Mouse (Mus musculus) CD8-positive naive resting alpha-beta T cell, adult 2 months (primary cell): ENCODE results near the gene Gsdma2.

Experiments
- DNase-seq, 2 experiments: peaks; one replicate each; pipeline ENCODE4 v3.0.0; 2022; ENCODE audit warnings: low read depth in 2 of 2, low spot score in 2 of 2

Gene Gsdma2

DNA sequence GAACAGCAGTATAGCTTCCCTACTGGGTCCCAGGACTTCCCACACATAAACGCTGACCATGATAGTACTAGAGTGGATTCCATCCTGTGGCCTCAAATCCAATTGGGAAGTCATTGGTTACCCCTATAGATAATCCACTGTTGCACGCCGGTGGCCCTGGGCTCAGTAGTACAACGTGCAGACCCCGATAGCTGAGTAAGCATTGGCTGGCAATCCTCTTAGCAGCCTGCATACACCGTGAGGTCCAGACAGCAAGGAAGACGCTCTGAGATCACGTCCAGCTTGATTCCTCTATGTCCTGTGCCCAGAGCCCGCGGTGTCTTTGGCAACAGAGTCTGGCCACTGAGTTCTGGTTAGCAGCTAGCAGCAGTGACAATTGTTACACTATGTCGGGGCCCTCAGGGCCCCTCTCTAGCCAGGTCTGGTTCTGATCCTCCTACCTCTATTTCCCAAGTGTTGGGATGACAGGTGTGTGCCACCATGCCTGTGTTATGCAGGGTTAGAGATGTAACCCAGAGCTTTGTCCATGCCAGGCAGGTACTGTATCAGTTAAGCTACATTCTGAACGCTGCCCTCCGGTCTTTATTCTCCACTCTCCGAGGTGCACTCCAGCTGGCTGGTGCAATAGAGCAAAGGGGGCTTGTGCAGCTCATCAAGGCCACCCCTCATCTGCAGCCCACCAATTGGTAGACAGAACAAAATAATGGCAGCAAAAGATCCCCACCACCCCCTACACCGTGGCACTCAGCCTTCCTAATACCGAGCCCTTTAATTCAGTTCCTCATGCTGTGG, 52.5 kb downstream of the Gsdma2 start:
- DNase-seq: no peak

DNA sequence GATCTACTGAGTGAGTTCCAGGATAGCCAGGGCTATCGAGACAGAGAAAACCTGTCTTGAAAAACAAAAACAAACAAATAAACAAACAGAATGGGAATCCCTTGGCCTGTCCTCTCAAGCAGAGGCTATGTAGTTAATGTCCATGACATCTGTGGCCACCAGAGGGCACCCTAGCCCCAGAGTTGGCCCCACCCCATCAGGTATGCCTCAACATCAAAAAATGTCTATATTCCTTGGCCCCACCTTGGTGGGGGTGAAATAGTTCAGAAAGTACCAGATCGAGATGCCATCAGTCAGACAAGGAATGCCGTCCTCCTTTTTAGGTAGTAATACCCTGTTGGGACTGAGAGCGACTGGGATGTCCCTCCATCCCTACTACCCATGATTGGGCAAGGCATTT, 53.4 kb downstream of the Gsdma2 start:
- DNase-seq: peak; percentile 72 to 77

GRCm38 (mm10) chr11:98701213-98701670, 54.7 kb downstream of the Gsdma2 start, which contains the start of gene Csf3:
Gene Csf3, plus strand, starts transcription at chr11:98701263.
- DNase-seq: no peak

DNA sequence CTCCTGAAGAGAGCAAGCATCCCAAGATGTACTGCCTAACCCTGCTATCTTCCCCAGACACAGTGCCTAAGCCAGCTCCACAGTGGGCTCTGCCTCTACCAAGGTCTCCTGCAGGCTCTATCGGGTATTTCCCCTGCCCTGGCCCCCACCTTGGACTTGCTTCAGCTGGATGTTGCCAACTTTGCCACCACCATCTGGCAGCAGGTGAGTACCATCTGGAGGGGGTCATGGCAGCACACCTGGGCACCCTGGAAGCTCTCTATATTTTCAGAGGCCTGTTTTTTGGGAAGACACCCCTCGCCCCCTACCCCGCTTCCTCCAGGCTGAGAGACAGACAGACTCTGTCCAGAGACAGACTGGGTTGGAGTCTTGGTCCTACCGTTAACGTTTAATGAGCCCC, 55.8 kb downstream of the Gsdma2 start:
- DNase-seq: no peak

DNA sequence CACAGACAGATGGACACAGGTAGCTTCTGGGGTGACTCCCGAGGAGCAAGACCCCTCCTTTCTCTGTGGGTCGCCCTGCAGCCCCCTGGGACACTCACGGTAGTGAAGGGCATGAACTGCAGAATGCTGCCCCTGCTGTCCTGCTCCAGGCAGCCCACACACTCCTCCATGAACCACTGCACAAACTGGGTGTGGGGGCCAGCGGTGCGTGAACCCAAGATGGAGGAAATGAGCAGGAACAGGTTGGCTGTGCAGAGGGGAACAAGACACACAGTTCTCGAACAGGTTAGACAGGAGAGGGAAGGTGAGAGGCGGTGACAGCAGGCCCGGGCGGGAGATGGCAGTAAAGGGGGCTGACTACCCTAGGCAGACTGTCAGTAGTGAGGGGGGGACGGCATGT, 58.5 kb downstream of the Gsdma2 start:
- no peak for DNase-seq
